Mouse (Mus musculus) layer of hippocampus, adult 8-10 months (tissue): Measurements from ENCODE around the gene 2300003K06Rik. TPM values are rescaled to one million over a fixed set of nuclear protein-coding genes. Genes with fewer than 3 reads are reported as not detected.
"Not testable (repeated sequence)": the region's sequence is repeated elsewhere in the genome, so short reads cannot be mapped to it uniquely, and the experiment has no call there.

Experiments
- DNase-seq, 2 experiments: peaks; one replicate each; pipeline ENCODE4 v3.0.0; 2022; ENCODE audit warnings: low spot score in 2 of 2
- total RNA-seq, 4 experiments: library from RNA; stranded (reverse); gene quantifications; 2 replicates each; pipeline ENCODE4 v1.2.4; 2022

Gene 2300003K06Rik
- total RNA-seq = not detected

DNA sequence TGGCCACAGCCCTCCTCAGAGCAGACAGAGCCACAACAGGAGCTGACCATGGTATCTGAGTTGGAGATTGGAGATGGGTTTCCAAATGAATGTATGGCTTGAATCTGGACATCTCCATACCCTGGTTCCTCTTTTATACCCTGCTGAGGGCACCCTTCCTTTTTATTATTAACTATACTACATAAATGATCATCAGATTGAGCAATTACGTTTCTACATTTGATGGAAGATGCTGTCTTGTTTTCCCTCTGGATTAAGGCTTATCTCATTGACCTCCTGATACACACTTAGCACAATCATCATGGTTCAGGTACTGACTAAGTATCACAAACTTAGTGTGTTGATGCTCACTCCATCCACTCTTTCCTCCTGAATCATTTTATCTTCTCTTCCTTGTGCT is at the start of gene 2300003K06Rik:
TSS of gene 2300003K06Rik (minus strand) at position 101 of the 400 bp plus-strand sequence.
- DNase-seq = no peak

DNA sequence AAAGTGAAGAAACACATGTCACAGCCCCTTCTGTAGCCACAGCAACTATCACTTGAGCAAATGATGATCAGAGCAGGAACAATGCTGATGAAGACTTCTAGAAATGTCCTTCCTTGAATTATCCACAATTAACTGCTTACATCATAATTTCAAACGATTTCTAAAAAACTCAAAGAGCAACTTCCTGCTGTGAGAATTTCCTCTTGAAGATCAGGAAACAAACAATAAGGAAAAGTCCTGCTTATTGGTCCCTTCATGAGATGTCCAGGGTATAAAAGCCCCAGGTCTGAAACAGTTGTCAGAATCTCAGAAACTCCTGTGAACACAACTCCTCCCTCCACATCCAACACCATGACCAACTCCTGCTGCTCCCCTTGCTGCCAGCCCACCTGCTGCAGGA is 41.0 kb upstream of the 2300003K06Rik start, which contains the start of gene Gm11567:
TSS of gene Gm11567 (plus strand) at position 301 of the 400 bp plus-strand sequence.
- not testable (repeated sequence) for DNase-seq

- not testable (repeated sequence) for DNase-seq
These were observed 35.2 kb upstream of the 2300003K06Rik start, which contains the start of gene Krtap9-1 for GRCm38 (mm10) chr11:99873089-99873488. Gene Krtap9-1 (plus strand): TSS chr11:99873389.

- DNase-seq = not testable (repeated sequence)
These were observed 26.3 kb upstream of the 2300003K06Rik start, which contains the start of gene Gm11559 for GRCm38 (mm10) chr11:99864176-99864575. Gene Gm11559 (plus strand): TSS chr11:99864476.

- DNase-seq = no peak
These were observed 20.9 kb upstream of the 2300003K06Rik start for GRCm38 (mm10) chr11:99858761-99859160.

DNA sequence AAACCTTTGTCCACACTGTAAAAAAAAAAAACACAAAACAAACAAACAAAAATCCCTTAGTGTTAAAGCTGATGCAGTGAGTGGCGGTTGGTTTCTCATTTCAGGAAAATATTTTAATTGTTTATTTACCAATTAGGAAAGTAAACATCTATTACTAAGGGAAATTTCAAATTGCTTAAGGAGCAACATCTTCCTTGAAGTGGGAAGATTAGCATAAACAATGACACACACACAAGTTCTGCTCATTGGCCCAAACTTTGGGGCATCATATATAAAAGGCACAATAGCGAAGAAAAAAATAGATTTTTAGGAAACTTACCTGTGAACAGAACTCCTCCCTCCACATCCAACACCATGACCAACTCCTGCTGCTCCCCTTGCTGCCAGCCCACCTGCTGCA is 19.8 kb upstream of the 2300003K06Rik start, which contains the start of gene Gm11568:
TSS of gene Gm11568 (plus strand) at position 301 of the 400 bp plus-strand sequence.
- no peak for DNase-seq

DNA sequence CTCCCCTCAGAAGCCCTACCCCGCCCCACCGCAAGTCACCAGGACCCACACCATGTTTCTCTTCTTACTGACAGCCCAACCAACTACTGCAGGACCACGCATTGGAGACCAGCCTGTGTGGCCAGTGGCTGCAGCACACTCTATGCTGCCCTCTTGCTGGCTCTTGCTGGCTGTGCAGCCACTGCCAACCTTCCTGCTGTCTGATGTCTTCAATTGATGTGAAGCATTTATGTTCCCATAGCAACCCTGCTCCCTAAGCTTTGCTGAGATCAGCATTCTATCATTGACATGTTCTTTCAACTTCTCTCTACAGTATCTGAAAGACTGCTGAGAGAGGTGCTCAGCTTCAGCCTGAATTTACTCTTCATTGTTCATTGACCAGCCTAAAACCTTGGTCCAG is 16.3 kb upstream of the 2300003K06Rik start:
- DNase-seq = no peak

DNA sequence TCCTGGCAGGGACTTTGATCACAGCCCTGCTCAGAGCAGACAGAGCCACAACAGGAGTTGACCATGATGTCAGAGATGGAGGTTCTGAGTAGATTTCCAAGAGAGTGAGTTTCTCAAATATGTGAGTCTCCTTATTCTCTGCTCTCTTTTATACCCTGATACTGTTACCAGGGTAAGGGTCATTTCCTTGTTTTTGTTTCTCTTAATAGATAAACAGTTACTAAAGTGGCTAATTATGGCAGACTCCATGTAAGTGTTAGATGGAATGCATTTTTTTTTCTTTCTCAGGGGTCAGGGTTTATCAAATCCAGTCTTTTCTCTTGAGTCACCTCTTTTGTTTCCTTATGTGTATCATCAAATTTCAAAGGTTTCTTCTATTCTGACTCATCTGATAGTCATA is 13.6 kb upstream of the 2300003K06Rik start, which contains the start of gene Krtap4-16:
TSS of gene Krtap4-16 (minus strand) at position 101 of the 400 bp plus-strand sequence.
- DNase-seq = no peak

DNA sequence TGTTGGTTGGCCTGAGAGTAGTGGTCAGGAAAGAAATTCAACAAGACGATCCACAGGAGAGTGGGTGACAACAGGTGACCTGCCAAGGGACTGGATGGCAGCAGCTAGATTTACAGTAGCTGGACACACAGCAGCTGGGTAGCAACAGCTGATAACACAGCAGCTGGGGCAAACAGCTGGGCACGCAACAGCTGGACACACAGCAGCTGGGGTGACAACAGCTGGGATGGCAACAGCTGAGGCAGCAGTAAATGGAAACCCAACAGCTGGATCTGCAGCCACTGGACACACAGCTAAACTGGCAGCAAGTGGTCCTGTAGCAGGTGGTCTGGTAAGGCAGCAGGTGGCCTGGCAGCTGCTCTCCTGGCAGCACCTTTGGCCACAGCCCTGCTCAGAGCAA is 8.9 kb upstream of the 2300003K06Rik start:
- no peak for DNase-seq

DNA sequence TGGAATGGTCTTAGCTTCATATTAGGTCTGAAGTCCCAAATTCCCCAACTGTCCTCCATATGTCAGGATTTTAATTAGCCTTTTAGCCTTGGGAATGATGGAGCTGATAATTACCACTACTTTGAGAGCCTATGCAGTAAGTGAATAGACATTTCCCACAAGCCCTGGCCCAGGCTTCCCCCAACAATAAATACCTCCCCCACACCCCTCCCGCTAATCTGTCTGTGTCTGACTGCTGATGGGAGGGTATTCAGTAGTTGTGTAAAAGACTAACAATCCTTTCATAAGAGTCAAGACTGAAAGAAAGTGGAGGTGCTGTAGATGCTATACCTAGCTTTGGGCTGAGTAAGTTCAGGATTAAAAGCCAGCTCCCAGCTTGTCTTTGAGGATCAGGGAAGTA is 4.3 kb upstream of the 2300003K06Rik start:
- DNase-seq = no peak

DNA sequence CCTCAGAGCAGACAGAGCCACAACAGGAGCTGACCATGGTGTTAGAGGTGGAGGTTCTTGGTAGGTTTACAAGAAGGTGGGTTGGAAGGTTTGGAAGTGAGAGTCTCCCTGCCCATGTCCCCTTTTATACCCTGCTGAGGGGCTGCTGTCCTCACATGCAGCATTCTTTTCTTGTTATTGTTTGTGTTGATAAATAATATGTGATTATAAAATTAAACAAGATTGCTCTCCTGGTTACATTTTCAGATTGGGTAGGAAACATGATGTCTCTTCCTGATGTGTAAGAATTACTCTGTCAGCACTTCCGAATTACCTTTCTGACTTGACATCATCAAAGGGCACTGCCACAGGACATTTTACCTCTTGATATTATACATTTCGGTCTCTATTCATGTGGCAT is 22.3 kb downstream of the 2300003K06Rik start, which contains the start of gene Gm11564:
TSS of gene Gm11564 (minus strand) at position 101 of the 400 bp plus-strand sequence.
- not testable (repeated sequence) for DNase-seq

DNA sequence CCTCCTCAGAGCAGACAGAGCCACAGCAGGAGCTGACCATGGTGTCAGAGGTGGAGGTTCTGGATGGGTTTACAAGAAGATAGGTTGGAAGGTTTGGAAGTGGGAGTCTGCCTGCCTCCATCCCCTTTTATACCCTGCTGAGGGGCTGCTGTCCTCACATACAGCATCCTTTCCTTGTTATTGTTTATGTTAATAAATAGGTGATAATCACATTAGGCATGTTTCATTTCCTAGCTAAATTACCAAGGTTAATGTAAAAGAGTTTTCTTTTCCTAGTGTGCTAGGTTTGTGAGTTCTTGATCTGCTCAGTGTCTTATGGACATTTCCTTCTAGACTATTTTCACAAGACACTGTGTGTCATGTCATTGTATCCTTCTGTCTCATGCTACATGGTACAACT is 28.1 kb downstream of the 2300003K06Rik start, which contains the start of gene Krtap4-13:
TSS of gene Krtap4-13 (minus strand) at position 101 of the 400 bp plus-strand sequence.
- DNase-seq = not testable (repeated sequence)

DNA sequence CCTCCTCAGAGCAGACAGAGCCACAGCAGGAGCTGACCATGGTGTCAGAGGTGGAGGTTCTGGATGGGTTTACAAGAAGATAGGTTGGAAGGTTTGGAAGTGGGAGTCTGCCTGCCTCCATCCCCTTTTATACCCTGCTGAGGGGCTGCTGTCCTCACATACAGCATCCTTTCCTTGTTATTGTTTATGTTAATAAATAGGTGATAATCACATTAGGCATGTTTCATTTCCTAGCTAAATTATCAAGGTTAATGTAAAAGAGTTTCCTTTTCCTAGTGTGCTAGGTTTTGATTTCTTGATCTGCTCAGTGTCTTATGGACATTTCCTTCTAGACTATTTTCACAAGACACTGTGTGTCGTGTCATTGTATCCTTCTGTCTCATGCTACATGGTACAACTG is 33.5 kb downstream of the 2300003K06Rik start, which contains the start of gene Gm11554:
TSS of gene Gm11554 (minus strand) at position 101 of the 400 bp plus-strand sequence.
- not testable (repeated sequence) for DNase-seq

- not testable (repeated sequence) for DNase-seq
These were observed 39.0 kb downstream of the 2300003K06Rik start, which contains the start of gene Gm11569 for GRCm38 (mm10) chr11:99798832-99799231. Gene Gm11569 (minus strand): TSS chr11:99798932.

DNA sequence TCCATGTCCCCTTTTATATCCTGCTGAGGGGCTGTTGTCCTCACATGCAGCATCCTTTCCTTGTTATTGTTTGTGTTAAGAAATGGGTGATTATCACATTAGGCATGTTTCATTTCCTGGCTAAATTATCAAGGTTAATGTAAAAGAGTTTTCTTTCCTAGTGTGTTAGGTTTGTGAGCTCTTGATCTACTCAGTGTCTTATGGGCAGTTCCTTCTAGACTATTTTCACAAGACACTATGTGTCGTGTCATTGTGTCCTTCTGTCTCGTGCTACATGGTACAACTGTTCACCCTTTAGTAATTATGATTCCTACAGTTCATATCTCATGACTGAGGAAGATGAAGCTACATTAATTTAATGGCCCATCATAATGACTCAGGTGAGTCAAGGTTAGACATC is 44.5 kb downstream of the 2300003K06Rik start, which contains the start of gene Gm11596:
TSS of gene Gm11596 (minus strand) at position 101 of the 400 bp plus-strand sequence.
- no peak for DNase-seq

Other genes starting within 250 kb of the 2300003K06Rik start
- gene Krtap1-3, start 246.7 kb downstream of the 2300003K06Rik start, total RNA-seq = not detected
- gene Krtap9-3, start 240.0 kb downstream of the 2300003K06Rik start, total RNA-seq = not detected
- gene Gm11938, start 234.8 kb downstream of the 2300003K06Rik start, total RNA-seq = not detected
- not detected for gene Gm11937, start 227.9 kb downstream of the 2300003K06Rik start, total RNA-seq
- gene Krtap2-4, start 223.2 kb downstream of the 2300003K06Rik start, total RNA-seq = not detected
- not detected for gene Gm11562, start 217.6 kb downstream of the 2300003K06Rik start, total RNA-seq
- not detected for gene Krtap4-1, start 209.8 kb downstream of the 2300003K06Rik start, total RNA-seq
- not detected for gene Krtap4-2, start 203.0 kb downstream of the 2300003K06Rik start, total RNA-seq
- not detected for gene Krtap4-7, start 194.0 kb downstream of the 2300003K06Rik start, total RNA-seq
- not detected for gene Gm11555, start 187.8 kb downstream of the 2300003K06Rik start, total RNA-seq
- not detected for gene Gm11563, start 179.1 kb downstream of the 2300003K06Rik start, total RNA-seq
- not detected for gene Krtap4-6, start 172.1 kb downstream of the 2300003K06Rik start, total RNA-seq
- not detected for gene Gm14190, start 147.3 kb downstream of the 2300003K06Rik start, total RNA-seq
- not detected for gene Gm14180, start 103.8 kb downstream of the 2300003K06Rik start, total RNA-seq
- gene Gm11595, start 65.2 kb downstream of the 2300003K06Rik start, total RNA-seq = not detected
- not detected for gene Krtap4-8, start 57.4 kb downstream of the 2300003K06Rik start, total RNA-seq
- not detected for gene Krtap4-9, start 52.9 kb downstream of the 2300003K06Rik start, total RNA-seq
- gene Gm11596, start 44.6 kb downstream of the 2300003K06Rik start, total RNA-seq = not detected
- gene Gm11569, start 39.1 kb downstream of the 2300003K06Rik start, total RNA-seq = not detected
- gene Gm11554, start 33.6 kb downstream of the 2300003K06Rik start, total RNA-seq = not detected
- gene Krtap4-13, start 28.2 kb downstream of the 2300003K06Rik start, total RNA-seq = not detected
- not detected for gene Gm11564, start 22.4 kb downstream of the 2300003K06Rik start, total RNA-seq
- not detected for gene Krtap4-16, start 13.5 kb upstream of the 2300003K06Rik start, total RNA-seq
- not detected for gene Gm11568, start 19.9 kb upstream of the 2300003K06Rik start, total RNA-seq
- not detected for gene Gm11559, start 26.4 kb upstream of the 2300003K06Rik start, total RNA-seq
- gene Krtap9-1, start 35.3 kb upstream of the 2300003K06Rik start, total RNA-seq = not detected
- not detected for gene Gm11567, start 41.1 kb upstream of the 2300003K06Rik start, total RNA-seq
- gene Krtap31-1, start 69.9 kb upstream of the 2300003K06Rik start, total RNA-seq = not detected
- gene Gm11565, start 76.7 kb upstream of the 2300003K06Rik start, total RNA-seq = not detected
- not detected for gene Krtap31-2, start 98.2 kb upstream of the 2300003K06Rik start, total RNA-seq
- gene Krtap9-5, start 110.4 kb upstream of the 2300003K06Rik start, total RNA-seq = not detected
- not detected for gene Krtap29-1, start 141.0 kb upstream of the 2300003K06Rik start, total RNA-seq
- gene Krtap16-1, start 148.5 kb upstream of the 2300003K06Rik start, total RNA-seq = not detected
- not detected for gene Krtap17-1, start 155.9 kb upstream of the 2300003K06Rik start, total RNA-seq
- gene Krt33a, start 178.1 kb upstream of the 2300003K06Rik start, total RNA-seq = not detected
- not detected for gene Krt33b, start 191.8 kb upstream of the 2300003K06Rik start, total RNA-seq
- not detected for gene Krt34, start 203.5 kb upstream of the 2300003K06Rik start, total RNA-seq
- not detected for gene Krt31, start 212.5 kb upstream of the 2300003K06Rik start, total RNA-seq